Mouse (Mus musculus) thymus, adult 2 months (tissue): ENCODE measurements around the gene Ctnnal1.

Experiments used
- CTCF ChIP-seq: fragments of 200-500 bp; IDR thresholded peaks from 2 replicates; pipeline ENCODE4 v1.5.1; 2012; ENCODE audit warnings: mild to moderate bottlenecking, control low read depth, low read length, moderate library complexity, borderline replicate concordance; ENCODE audit not compliant: control insufficient read depth, poor library complexity, insufficient read depth; ENCODE audit errors: extremely low read depth
- POLR2A ChIP-seq: fragments of 200-500 bp; IDR thresholded peaks from 2 replicates; pipeline ENCODE4 v1.6.1; 2012; ENCODE audit warnings: mild to moderate bottlenecking, low read length, control low read depth, moderate library complexity; ENCODE audit not compliant: control insufficient read depth, poor library complexity, insufficient read depth; ENCODE audit errors: extremely low read depth

DNA sequence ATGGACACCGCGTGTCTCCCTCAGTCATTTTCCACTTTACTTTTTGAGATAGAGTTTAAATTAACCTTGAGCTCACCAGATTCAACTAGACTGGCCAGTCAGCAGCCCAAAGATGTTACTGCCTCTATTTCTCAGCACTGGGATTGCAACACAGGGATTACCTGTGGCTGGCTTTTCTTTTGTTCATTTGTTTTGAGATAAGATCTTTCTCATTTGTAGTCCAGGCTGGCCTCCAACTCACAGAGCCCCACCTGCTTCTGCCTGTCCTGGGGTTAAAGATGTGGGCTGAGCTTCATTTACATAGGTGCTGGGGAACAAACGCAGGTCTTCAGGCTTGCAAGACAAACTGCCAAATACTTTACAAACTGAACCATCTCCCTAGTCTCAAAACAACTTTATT, 41.9 kb upstream of the Ctnnal1 start:
- TF ChIP-seq POLR2A: no peak
- TF ChIP-seq CTCF: no peak
